Mouse (Mus musculus) stomach, postnatal 0 days (tissue): ENCODE results near the gene Snd1.

Experiments used
- CTCF ChIP-seq: IDR thresholded peaks from 2 replicates; pipeline ENCODE4 v1.5.1; 2016; ENCODE audit warnings: antibody characterized with exemption, low read depth, mild to moderate bottlenecking, moderate library complexity
- EP300 ChIP-seq: optimal IDR thresholded peaks from 2 replicates; pipeline ENCODE3; 2016; ENCODE audit warnings: antibody characterized with exemption

DNA sequence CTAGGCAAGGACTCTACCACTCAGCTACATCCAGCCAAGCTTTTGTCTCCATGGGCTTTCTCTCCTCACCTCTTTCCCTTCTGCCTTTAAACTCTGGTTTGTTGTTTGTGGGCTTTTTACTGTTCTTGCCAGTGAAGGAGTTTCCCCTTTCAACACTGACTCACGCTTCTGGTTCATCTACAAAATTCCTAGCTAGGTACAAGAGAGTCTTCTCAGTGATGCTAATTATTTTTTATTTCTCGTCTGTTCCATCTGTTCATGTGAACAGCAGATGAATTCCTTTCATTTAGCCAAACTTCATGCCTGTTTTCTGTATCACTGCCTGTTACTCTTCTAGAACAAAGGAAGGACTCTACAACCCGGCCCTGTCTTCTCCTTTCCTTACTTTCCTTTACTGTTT is 141.0 kb downstream of the Snd1 start:
- TF ChIP-seq CTCF (no peak), EP300 (no peak)
